Mouse (Mus musculus) monocyte, adult 5-6 weeks (primary cell): ENCODE measurements around the gene 4930442H23Rik. TPM values are rescaled to one million over a fixed set of nuclear protein-coding genes. Genes with fewer than 3 reads are reported as not detected.

Experiments
- ATAC-seq: fragments of 153-309, 156-312 bp; replicated peaks from 2 replicates; pipeline ENCODE4 v1.8.0; 2017; ENCODE audit warnings: mild to moderate bottlenecking; ENCODE audit not compliant: low TSS enrichment, insufficient number of reproducible peaks, severe bottlenecking, poor library complexity, low FRiP score
- total RNA-seq: library from RNA; stranded (forward); fragments of 200-1000, 200-491, 200-594 nt; gene quantifications from 3 replicates; pipeline ENCODE4 v1.2.3, GENCODE M21; 2017

4930442H23Rik gene
- total RNA-seq, 1 experiment from 2014 or later: not detected

DNA sequence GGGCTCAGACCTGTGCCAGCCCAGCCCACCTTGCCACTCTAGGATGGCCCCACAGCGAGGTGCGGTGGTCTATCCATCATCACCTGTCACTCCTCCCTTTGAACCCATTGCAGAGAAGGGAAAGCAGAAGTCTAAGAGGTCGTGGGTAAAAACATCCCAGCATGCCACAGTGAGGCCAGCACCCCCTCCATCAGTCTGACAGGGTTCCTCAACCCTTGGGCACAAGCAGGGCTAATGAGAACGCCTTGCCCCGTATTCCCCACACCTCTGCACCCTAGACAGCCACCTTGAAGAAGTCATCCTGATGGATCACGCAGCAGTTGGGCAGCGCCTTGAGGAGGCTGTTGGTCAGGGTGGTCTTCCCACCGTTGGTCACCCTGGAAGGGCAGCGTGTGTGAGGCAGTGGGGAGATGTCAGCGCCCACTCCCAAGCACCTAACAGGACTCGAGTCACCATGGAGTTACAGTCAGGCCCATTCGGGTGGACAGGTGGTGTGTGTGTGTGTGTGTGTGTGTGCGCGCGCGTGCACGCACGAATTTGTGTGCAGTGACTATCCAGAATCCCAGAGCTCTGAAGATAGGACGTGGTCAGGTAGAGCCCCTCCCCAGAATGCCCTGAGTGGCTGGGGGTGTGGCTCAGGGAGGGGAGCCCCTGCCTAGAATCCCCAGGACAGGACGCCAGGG lies 17.1 kb upstream of the 4930442H23Rik start:
- no peak for ATAC-seq

DNA sequence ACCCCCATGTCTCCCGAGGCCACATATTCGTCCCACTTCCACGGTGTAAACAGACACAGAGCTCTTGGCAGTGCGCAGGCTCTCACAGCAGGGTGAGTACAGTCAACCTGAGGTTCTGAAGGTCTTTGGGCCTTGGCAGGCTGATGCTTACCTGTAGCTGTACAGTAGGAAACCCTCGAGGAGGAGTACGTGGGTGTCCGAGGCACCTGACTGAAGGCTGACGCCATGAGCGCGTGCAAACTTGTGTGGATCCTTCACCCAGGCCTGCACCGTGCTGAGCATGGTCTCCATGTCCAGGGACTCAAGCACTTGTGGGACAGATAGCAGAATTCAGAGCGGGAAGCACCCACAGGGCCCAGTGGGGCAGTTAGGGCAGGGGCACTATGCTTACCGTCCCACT lies 16.5 kb upstream of the 4930442H23Rik start:
- ATAC-seq: no peak

DNA sequence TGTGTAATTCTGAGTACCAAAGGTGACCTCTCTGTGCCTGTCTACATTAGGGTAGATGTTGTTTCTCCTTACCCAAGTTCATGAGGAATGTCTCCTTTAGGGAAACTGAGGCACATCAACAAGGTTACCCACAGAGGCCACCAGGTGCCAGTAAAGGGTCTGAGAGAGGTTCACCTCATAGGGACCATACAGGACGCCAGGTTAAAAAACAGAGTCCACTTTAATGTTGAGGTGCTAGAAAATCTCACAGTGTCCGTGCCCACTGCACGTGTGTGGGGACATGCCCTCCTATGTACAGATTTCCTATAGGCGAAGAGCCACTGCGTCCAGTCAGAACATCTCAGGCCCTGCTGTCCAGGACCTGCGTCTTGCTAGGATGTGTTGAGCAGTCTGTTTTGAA lies 15.3 kb upstream of the 4930442H23Rik start:
- no peak for ATAC-seq

DNA sequence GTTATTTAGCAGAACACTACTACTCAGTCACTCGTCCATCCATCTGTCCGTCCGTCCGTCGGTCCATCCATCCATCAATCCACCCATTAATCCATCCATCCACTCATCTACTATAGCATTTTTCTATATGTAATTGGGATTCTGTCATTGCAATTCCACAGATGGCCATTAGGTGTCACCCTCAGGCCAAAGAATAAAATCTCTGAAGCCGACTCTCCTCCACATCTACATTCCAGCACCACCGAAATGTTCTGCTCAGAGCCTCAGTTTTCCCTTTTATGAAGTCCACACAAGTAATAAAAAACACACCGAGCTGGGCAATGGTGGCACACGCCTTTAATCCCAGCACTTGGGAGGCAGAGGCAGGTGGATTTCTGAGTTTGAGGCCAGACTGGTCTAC lies 14.6 kb upstream of the 4930442H23Rik start:
- ATAC-seq: peak; percentile 44; the same call in 1 of the 2 replicates

DNA sequence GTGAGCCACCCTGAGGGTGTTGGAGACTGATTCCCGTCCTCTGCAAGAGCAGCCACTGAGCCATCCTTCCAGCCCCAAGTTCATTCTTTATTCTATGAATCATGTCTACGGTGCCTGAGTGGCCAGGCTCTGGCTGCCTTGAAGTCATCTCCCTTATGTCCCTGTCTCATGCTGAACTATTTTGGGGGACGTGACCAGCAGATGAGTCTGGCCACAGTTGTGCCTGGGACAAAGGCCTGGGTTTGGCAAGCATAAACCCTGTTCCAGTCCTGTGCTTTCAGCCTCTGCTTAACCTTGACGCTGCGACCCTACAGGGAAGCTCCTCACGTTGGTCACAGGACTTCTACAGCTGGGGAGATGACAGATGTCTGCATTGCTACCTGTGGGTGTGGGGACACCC lies 13.7 kb upstream of the 4930442H23Rik start:
- no peak for ATAC-seq

DNA sequence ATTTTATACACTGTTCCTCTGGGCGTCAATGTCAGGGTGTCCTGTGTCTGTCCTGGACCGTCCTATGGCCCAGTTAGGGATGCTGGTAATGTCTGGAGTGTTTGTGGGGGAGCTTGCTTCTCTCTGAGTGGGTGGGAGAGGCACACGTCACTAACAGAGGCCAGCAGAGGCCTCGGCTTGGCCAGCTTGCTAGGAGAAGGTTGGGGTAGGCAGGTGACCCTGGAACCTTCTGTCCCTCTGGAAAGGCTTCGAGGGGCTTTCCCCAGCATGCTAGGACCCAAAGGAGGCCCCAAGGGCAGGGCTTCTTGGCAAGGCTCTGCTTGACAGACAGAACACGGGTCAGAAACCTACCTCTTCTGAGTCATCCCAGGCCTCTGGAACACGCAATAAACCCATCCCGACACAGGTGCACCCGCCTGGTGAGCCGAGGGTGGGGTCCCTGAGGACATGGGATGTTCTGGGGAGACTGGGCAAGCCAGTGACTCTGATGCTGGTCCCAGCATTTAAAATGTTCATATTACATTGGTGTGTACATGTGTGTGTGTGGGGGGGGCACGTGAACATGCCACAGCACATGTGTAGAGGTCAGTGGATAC lies 12.9 kb upstream of the 4930442H23Rik start:
- no peak for ATAC-seq

DNA sequence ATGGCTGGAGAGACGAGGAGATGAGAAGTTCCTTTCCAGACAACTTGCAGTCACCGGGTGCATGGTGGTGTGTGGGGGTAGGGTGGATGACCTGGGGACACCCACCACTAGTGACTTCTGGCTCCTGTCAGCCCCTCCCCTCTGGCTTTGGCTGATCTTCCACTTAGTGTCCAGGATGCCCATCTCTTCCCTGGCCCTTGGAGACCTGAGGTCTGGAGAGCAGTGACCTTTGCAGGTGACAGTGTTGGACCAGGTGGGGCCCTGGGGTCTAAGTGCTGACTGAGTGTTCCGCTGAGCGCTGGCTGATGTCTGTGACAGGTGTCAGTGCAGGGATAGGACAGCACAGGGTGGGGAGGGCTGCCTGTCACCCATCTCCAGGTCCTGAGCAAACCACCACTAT lies 11.7 kb upstream of the 4930442H23Rik start:
- ATAC-seq: no peak

DNA sequence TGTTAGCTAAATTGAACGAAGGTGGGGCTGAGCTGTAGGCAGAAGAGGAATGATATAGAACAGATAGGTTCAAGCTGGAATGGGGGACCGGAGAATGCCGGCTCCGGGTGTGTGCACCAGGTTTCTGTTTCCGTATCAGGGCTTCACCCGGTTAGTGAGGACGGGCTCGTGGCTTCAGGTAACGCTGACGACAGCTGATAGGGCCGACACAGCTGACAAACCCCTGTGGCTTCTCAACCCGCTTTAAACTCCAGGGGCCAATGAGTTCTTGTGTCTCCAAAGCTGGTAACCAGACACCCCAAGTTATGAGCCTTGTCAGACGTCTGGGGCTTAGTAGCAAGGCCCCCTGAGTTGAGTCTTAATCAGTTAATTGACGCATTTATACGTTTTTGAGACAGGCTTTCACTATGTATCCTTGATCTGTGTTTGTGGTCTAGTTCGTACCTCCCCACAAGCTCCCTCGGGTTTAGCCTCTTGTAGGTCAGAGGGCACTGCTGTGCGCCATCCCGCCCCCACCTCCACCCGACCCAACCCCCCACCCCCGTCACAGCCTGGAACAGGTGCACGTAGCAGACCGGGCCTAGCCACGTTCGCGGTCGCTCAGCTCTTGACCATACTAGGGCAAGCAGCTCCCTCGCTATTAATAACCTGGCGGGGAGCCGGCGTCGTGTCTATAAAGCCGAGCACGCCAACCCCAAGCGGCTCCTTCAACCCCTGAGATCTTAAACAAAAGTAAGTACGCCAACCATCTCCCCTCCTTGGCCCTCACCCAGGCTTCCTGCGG lies 10.5 kb upstream of the 4930442H23Rik start:
- 0 out of 2 replicates have a peak, but pooled peaks have one; percentile 0 for ATAC-seq

DNA sequence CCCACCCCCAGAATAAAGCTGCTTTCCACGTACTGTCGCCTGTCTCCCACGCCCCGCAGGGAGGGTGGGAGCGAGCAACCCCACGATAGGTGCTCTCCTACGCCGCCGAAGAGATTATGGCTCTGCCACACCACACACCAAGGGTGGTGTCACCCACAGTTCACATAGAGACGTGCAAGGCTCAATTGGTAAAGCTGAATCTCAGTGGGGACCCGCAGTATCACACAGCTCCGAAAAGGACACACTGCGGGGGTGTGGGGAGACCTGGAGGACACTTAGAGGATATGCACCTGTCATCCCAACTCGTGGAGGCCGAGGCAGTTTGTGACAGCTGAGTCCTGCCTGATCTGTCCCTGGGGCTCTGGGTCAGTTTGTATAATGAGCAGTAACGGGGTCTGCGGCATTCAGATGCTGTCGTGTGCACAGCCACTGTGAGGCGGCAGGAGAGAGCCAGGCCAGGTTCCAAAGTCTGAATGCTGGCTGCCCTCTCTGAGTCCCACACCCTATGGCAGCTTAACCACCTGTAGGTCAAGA lies 9.4 kb upstream of the 4930442H23Rik start:
- ATAC-seq: no peak

DNA sequence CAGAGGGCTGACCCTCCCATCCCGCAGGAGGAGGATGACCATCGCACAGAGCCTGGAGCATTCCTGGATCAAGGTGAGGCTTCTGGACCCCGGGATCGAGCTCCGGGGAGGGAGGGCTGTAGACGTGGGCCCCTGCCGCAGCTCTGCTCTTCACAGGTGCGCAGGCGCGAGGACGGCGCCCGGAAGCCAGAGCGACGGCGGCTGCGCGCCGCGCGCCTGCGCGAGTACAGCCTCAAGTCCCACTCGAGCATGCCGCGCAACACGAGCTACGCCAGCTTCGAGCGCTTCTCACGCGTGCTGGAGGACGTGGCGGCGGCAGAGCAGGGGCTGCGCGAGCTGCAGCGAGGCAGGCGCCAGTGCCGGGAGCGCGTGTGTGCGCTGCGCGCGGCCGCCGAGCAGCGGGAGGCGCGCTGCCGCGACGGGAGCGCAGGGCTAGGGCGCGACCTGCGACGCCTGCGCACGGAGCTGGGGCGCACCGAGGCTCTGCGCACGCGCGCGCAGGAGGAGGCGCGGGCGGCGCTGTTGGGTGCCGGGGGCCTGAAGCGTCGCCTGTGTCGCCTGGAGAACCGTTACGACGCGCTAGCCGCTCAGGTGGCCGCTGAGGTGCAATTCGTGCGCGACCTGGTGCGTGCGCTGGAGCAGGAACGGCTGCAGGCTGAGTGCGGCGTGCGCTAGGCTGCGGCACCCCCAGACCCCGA lies 8.8 kb upstream of the 4930442H23Rik start:
- 0 out of 2 replicates have a peak, but pooled peaks have one; percentile 2 for ATAC-seq

DNA sequence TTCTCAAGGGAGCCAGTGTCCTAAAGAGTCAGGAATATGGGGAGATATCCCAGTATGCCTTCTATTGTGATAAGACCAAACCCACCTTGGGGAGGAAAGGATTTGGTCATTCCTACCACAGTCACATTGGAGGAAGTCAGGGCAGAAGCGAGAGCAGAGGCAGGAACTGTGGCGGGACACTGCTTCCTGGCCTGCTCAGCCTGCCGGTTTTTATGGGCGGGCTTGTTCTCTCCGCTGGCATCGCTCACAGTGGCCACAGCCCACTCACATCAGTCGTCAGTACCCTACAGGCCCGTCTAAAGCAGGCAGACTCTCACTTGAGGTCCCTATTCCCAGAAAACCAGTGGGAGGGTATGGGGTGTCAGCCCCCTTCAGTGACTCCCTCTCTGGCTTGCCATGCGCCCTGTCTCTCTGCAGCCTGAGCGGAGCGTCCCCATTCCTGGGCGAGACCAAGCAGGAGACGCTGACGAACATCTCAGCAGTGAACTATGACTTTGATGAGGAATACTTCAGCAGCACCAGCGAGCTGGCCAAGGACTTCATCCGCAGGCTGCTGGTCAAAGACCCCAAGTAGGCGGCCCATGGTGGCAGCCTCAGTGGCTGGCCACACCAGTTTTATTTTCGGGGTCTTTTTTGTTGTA lies 7.8 kb upstream of the 4930442H23Rik start:
- ATAC-seq: 0 out of 2 replicates have a peak, but pooled peaks have one; percentile 1

DNA sequence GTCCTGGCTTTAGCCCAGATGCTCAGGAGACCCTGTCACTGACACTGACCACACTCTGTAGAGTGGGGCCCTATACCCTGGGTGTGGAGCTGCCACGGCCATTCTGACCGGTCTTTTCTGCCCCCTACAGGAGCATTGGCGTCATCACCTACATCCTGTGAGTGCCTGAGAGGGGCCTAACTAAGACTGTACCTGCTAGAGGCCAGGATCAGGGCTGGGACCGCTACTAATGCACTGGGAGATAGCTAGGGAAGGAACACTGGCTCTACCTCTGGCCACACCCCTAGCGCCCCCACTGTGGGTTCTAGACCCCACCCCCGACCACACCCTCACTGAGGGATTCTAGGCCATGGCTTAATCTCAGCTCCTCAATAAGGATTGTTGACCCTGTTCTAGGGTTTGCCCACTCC lies 7.3 kb upstream of the 4930442H23Rik start:
- no peak for ATAC-seq

DNA sequence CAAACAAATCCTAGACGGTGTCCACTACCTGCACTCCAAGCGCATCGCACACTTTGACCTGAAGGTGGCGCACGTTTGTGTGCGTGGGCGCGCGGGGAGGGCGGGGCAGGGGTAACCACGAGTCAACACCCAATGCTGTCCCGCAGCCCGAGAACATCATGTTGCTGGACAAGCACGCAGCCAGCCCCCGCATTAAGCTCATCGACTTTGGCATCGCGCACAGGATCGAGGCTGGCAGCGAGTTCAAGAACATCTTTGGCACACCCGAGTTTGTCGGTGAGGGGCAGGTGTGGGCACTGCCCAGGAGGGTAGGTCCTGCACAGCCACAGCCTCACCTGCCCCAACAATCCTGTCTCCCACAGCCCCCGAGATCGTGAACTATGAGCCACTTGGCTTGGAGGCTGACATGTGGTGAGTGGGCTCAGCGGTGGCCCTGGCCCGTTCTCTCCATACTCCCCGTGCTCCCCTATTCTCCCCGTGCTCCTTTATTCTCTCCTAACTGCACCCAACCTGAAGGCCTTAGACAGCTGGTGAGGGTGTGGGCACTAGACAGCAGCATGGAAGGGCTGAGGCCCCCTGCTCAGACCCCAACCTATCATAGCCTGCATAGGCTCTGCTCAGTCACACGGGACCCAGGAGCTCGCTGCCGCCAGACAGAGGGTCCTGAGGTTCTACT lies 6.7 kb upstream of the 4930442H23Rik start:
- ATAC-seq: no peak

DNA sequence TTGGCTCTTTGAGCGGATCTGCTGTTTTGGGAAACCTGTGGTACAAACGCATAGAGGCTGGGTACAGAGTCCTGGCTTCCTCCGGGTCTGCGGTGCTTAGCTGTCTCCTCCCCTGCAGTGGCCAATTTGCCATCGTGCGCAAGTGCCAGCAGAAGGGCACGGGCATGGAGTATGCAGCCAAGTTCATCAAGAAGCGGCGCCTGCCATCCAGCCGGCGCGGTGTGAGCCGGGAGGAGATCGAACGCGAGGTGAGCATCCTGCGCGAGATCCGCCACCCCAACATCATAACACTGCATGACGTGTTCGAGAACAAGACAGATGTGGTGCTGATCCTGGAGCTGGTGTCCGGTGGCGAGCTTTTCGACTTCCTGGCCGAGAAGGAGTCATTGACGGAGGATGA lies 6.2 kb upstream of the 4930442H23Rik start:
- ATAC-seq: no peak

DNA sequence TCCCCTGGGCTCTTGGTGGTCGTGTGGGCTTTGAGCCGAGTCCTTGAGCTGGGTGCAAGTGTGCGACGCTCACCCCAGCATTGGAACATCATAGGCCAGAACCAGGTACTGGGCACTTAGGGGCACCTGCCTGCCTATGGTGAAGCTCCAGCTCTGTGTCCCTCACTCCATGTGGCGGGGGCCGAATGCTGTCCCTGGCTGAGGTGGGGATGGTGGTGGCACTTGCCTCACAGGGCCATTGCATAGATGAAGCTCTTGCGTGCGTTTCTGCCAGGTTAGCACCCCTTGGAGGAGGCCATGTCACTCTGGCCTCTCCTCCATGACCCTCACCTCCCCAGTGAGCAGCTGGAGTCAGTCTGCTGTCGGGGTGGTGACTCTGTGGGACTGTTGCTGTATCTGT lies 3.5 kb upstream of the 4930442H23Rik start:
- no peak for ATAC-seq

DNA sequence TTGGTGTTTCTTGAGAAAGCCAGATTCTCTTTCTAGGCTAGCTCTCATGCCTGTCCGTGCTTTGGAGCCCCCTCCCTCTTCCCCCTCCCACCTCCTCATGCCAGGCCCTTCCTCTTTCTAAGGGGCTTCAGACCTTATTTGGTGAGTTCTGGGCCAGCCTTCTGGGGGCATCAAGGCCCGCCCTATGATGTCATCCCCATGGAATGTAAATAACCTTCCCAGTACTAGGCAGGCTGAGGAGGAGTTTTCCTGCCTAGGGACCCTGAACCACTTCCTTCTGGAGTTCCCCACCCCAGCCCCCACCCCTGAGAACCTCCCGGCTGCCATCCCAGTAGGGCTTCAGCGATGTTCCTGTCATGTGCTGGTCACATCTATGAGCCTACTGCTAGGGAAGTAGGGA lies 1.1 kb upstream of the 4930442H23Rik start:
- ATAC-seq: no peak

DNA sequence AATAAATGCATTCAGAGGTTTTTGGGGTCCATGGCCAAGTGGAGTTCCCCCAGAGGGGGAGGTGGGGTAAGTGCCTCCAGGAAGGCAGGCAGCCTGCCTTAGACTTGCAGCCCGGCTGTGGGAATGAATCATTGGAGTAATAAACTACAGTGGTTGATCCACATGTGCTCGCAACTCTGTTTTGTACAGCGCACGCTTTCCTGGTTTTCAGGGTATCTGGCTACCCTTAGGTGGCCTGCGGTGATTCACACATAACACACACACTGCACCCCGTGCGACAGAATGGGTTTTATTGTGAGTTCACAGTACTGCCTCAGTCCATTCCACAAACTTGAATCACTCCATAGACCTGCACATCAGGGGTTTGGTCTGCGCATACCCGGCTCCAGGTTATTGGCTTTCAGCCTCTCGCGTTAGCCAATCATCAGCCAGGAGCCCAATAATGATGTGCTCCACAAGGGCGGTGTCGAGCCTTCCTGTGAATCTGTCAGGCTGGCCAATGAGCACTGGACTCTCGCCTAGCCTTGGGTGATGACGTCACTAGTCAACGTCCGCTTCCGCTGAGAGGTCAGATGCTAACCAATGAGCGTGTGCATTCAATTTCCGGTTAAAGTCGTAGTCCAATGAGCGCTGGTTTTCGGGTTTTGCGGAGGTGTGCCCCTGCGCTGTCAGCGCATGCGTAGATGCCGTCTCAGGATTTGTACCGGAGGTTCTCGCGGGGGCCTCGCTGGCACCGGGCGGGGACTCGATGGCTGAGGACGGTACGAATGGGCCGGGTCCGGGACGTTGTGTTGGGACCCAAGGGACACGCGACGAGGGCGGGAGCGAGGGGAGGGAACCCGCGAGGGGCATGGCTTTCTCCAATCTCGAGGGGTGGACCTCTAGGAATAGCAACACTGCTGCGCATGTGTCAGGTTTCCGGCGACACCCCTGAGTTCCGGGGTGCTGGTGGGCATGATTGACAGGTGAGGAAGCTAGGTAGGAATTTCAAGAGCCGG lies 1.0 kb downstream of the 4930442H23Rik start, which contains the start of gene Dapk3:
Gene Dapk3 (plus strand): TSS at position 670 of the 998 bp plus-strand sequence.
- ATAC-seq: peak; percentile 83
